Mouse (Mus musculus): ENCODE results near the gene Thada. TPM values are rescaled to one million over a fixed set of nuclear protein-coding genes. Genes with fewer than 3 reads are reported as not detected.

Gene Thada
- 13.6 TPM for polyA plus RNA-seq (2014; fragmentation: Illumina TruSeq; extraction: RNeasy Lipid Tissue Mini Kit (QIAGEN cat#74804); ENCODE audit: low read depth, low replicate concordance)

GRCm38 (mm10) chr17:84465753-84466608, at the start of gene Thada:
Thada (minus strand) TSS chr17:84466205.

DNA sequence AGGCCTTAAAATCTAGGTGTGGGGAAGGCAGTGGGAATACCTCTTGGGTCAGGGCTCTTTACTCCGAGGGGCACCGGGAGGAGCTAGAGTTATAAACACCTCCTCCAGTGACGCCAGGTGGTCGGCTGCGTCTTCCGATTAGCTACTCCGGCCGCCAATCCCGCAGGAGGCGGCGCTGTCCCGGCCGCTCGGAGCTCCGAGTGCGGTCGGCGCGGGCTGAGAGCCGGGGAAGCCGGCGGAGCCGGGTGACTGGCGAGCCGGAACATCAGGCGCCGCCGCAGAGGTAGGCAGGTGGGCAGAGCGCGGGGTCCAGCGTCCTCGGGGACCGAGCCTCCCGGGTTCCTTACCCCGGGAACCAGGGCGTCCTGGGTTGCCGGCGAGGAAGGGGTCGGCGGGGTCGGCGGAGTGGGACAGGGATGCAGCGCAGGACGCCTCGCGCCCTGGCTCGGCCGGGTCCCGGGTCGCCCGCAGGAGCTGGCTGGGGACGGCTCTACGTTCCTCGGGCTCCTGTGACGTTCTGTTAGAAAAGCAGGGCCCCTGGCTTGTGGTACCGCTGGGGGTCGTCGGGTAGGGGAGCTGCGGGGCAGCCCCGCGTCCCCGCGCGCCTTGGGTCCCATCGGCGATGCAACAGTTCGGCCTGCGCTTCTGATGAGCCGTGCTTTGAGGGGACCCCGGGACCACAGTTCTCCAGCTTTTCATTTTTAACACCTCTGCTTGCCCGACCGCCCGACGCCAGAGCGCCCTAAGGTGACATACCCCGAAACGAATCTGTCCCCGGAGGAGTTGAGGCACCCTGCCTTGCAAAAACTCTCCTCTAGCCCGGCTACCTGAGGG, 45.9 kb upstream of the Thada start, which contains the start of gene Plekhh2:
Gene Plekhh2, plus strand, starts transcription at position 214 of the 834 bp plus-strand sequence.

GRCm38 (mm10) chr17:84187727-84188373, 278.2 kb downstream of the Thada start, which contains the start of gene Zfp36l2:
Zfp36l2 (minus strand) TSS chr17:84187947.

Other genes starting within 250 kb of the Thada start
- 43.2 TPM for gene Plekhh2, start 45.7 kb upstream of the Thada start, polyA plus RNA-seq (2014; fragmentation: Illumina TruSeq; extraction: RNeasy Lipid Tissue Mini Kit (QIAGEN cat#74804); ENCODE audit: low read depth, low replicate concordance)
- 53.4 TPM for gene Dync2li1, start 160.3 kb upstream of the Thada start, polyA plus RNA-seq (2014; fragmentation: Illumina TruSeq; extraction: RNeasy Lipid Tissue Mini Kit (QIAGEN cat#74804); ENCODE audit: low read depth, low replicate concordance)
- gene Abcg8, start 210.1 kb upstream of the Thada start, polyA plus RNA-seq (2014; fragmentation: Illumina TruSeq; extraction: RNeasy Lipid Tissue Mini Kit (QIAGEN cat#74804); ENCODE audit: low read depth, low replicate concordance), result 0.46 TPM
- gene Abcg5, start 216.8 kb upstream of the Thada start, polyA plus RNA-seq (2014; fragmentation: Illumina TruSeq; extraction: RNeasy Lipid Tissue Mini Kit (QIAGEN cat#74804); ENCODE audit: low read depth, low replicate concordance), result 0.17 TPM